Mouse (Mus musculus) ES-Bruce4 (cell line): ENCODE results near the gene Il17ra.

Experiments used
- CTCF ChIP-seq: IDR thresholded peaks from one replicate; pipeline ENCODE4 v1.8.1; 2011; ENCODE audit warnings: low read depth, low read length
- POLR2A ChIP-seq: IDR thresholded peaks from one replicate; pipeline ENCODE4 v1.8.1; 2011; ENCODE audit warnings: low read length; ENCODE audit not compliant: insufficient read depth

- TF ChIP-seq POLR2A (no peak), CTCF (no peak)
Observed at GRCm38 (mm10) chr6:120462251-120462650, 796 bp upstream of the Il17ra start.
